Mouse (Mus musculus) embryonic facial prominence, embryonic 12.5 days (tissue): ENCODE measurements around the gene Atp5d. TPM values are rescaled to one million over a fixed set of nuclear protein-coding genes. Genes with fewer than 3 reads are reported as not detected.
"Not testable (repeated sequence)": the region's sequence is repeated elsewhere in the genome, so short reads cannot be mapped to it uniquely, and the experiment has no call there.

Experiments
- ATAC-seq: fragments of 200-750 bp; cut with Nextera tagmentation; 2 replicates; pipeline ENCODE4 v1.8.0; 2017; ENCODE audit not compliant: insufficient number of reproducible peaks, insufficient read depth, low FRiP score, low TSS enrichment
- H3K27ac ChIP-seq: fragments of 300-500 bp; sonication (generic); 2 replicates; pipeline ENCODE4 v1.5.1; 2016; ENCODE audit warnings: mild to moderate bottlenecking
- H3K27me3 ChIP-seq: fragments of 300-500 bp; sonication (generic); 2 replicates; pipeline ENCODE4 v1.6.1; 2016; ENCODE audit warnings: mild to moderate bottlenecking, moderate library complexity
- H3K36me3 ChIP-seq: fragments of 300-500 bp; sonication (generic); 2 replicates; pipeline ENCODE4 v1.6.1; 2016; ENCODE audit warnings: mild to moderate bottlenecking
- H3K4me1 ChIP-seq: fragments of 300-500 bp; sonication (generic); 2 replicates; pipeline ENCODE4 v1.6.1; 2016
- H3K4me2 ChIP-seq: fragments of 300-500 bp; sonication (generic); replicated peaks from 2 replicates; pipeline ENCODE4 v1.6.1; 2016; ENCODE audit warnings: mild to moderate bottlenecking, moderate library complexity
- H3K4me3 ChIP-seq: fragments of 300-500 bp; sonication (generic); 2 replicates; pipeline ENCODE4 v1.5.1; 2016; ENCODE audit warnings: mild to moderate bottlenecking
- H3K9ac ChIP-seq: fragments of 300-500 bp; sonication (generic); 2 replicates; pipeline ENCODE4 v1.6.1; 2016; ENCODE audit warnings: mild to moderate bottlenecking, moderate library complexity
- H3K9me3 ChIP-seq: fragments of 300-500 bp; sonication (generic); 2 replicates; pipeline ENCODE4 v1.6.1; 2016; ENCODE audit warnings: mild to moderate bottlenecking, moderate library complexity
- WGBS: fragments of 180-500 bp; shearing (Covaris S2); methylation state at CpG from one replicate; pipeline ENCODE4 v1.1.7; 2016; 5-methylcytosine and 5-hydroxymethylcytosine counted together
- polyA plus RNA-seq: library from polyadenylated mRNA; unstranded; fragments of >200 nt; fragmentation: Nextera tagmentation; extraction: Ambion mirVana; gene quantifications from 2 replicates; pipeline ENCODE4 v1.2.1, GENCODE M21; 2016

Atp5d gene
- polyA plus RNA-seq, 1 experiment from 2014 or later: 457 TPM

- no peak for ATAC-seq
- peaks cover 59% of the 10 kb centered on the region for H3K4me1 ChIP-seq
- H3K4me3 ChIP-seq: peak overlapping the region; percentile 33
- H3K9me3 ChIP-seq: no peaks in the 10 kb centered on the region
- H3K4me2 ChIP-seq: peak overlapping the region; percentile 81
- H3K9ac ChIP-seq: peak overlapping the region; percentile 42; the same call in 1 of the 2 replicates
- WGBS: 9% methylated on average over 44 of the region's 44 CpGs
- peak overlapping the region; percentile 47; the same call in 1 of the 2 replicates for H3K27ac ChIP-seq
- no peaks in the 10 kb centered on the region for H3K36me3 ChIP-seq
- H3K27me3 ChIP-seq: no peaks in the 10 kb centered on the region
Measured at GRCm38 (mm10) chr10:80164161-80164997, 25.9 kb downstream of the Atp5d start.

- WGBS: under 1% methylated on average over 17 of the region's 17 CpGs
- Histone ChIP-seq H3K9me3 (no peaks in the 10 kb centered on the region), H3K4me1 (peaks cover 59% of the 10 kb centered on the region), H3K4me3 (peak overlapping the region; percentile 33), H3K36me3 (peaks cover 3% of the 10 kb centered on the region), H3K4me2 (peak overlapping the region; percentile 81), H3K27me3 (no peaks in the 10 kb centered on the region), H3K9ac (peak overlapping the region; percentile 42; the same call in 1 of the 2 replicates), H3K27ac (peak overlapping the region; percentile 61; the same call in 1 of the 2 replicates)
- ATAC-seq: peak; percentile 31; the same call in 1 of the 2 replicates
Measured at GRCm38 (mm10) chr10:80164998-80165344, 26.5 kb downstream of the Atp5d start.

- 16% methylated on average over 20 of the region's 20 CpGs for WGBS
- Histone ChIP-seq H3K27ac (peak within 1 kb of the TSS; percentile 75), H3K4me3 (peak within 1 kb of the TSS; percentile 64), H3K9me3 (no peaks in the 10 kb centered on the region), H3K4me1 (peaks cover 58% of the 10 kb centered on the region), H3K27me3 (no peaks in the 10 kb centered on the region), H3K9ac (peak within 1 kb of the TSS; percentile 42), H3K4me2 (peak within 1 kb of the TSS; percentile 81), H3K36me3 (peaks cover 9% of the 10 kb centered on the region)
- no peak for ATAC-seq
Measured at GRCm38 (mm10) chr10:80165392-80166128, 27.1 kb downstream of the Atp5d start, which contains the start of gene Cirbp. TSS of gene Cirbp (plus strand) at chr10:80165985.

GRCm38 (mm10) chr10:80166136-80166535 is 27.7 kb downstream of the Atp5d start:
- H3K4me2 ChIP-seq: peak overlapping the region; percentile 81; the same call in 1 of the 2 replicates

GRCm38 (mm10) chr10:80167460-80168037 is 29.1 kb downstream of the Atp5d start:
- H3K9ac ChIP-seq: peak overlapping the region; percentile 94
- peak overlapping the region; percentile 64 for H3K4me3 ChIP-seq
- peaks cover 27% of the 10 kb centered on the region for H3K36me3 ChIP-seq
- H3K9me3 ChIP-seq: no peaks in the 10 kb centered on the region
- WGBS: under 1% methylated on average over 55 of the region's 55 CpGs
- peak overlapping the region; percentile 67 for H3K4me2 ChIP-seq
- H3K27ac ChIP-seq: peak overlapping the region; percentile 98
- no peaks in the 10 kb centered on the region for H3K27me3 ChIP-seq
- ATAC-seq: peak; percentile 78
- H3K4me1 ChIP-seq: peaks cover 47% of the 10 kb centered on the region

More at GRCm38 (mm10) chr10:80166136-80166535, 27.7 kb downstream of the Atp5d start:
- Histone ChIP-seq H3K4me3 (peak overlapping the region; percentile 12), H3K9ac (peak overlapping the region; percentile 31), H3K36me3 (peaks cover 14% of the 10 kb centered on the region), H3K4me1 (peaks cover 52% of the 10 kb centered on the region), H3K27ac (peak overlapping the region; percentile 61)
- not testable (repeated sequence) for H3K9me3 ChIP-seq, ATAC-seq, H3K27me3 ChIP-seq
- WGBS: 90% methylated on average over 4 of the region's 4 CpGs

GRCm38 (mm10) chr10:80168038-80168661 is 29.7 kb downstream of the Atp5d start:
- H3K36me3 ChIP-seq: peaks cover 27% of the 10 kb centered on the region
- peak overlapping the region; percentile 98 for H3K27ac ChIP-seq
- H3K9ac ChIP-seq: peak overlapping the region; percentile 94
- under 1% methylated on average over 48 of the region's 48 CpGs for WGBS
- H3K9me3 ChIP-seq: no peaks in the 10 kb centered on the region
- peak overlapping the region; percentile 67 for H3K4me2 ChIP-seq
- peaks cover 46% of the 10 kb centered on the region for H3K4me1 ChIP-seq
- peak overlapping the region; percentile 64 for H3K4me3 ChIP-seq
- no peak; the same call in 1 of the 2 replicates for ATAC-seq
- H3K27me3 ChIP-seq: no peaks in the 10 kb centered on the region

GRCm38 (mm10) chr10:80169070-80169469 is 30.6 kb downstream of the Atp5d start:
- peak overlapping the region; percentile 98; the same call in 1 of the 2 replicates for H3K27ac ChIP-seq
- peaks cover 27% of the 10 kb centered on the region for H3K36me3 ChIP-seq
- no peak for ATAC-seq
- 80% methylated on average over 1 of the region's 1 CpGs for WGBS
- peak overlapping the region; percentile 67 for H3K4me2 ChIP-seq
- H3K4me1 ChIP-seq: peaks cover 46% of the 10 kb centered on the region
- H3K9me3 ChIP-seq: no peaks in the 10 kb centered on the region
- H3K27me3 ChIP-seq: no peaks in the 10 kb centered on the region
- H3K4me3 ChIP-seq: peak overlapping the region; percentile 64
- peak overlapping the region; percentile 94 for H3K9ac ChIP-seq

- H3K4me3 ChIP-seq: no peak overlapping the region
- peaks cover 42% of the 10 kb centered on the region for H3K4me1 ChIP-seq
- ATAC-seq: no peak
- peaks cover 27% of the 10 kb centered on the region for H3K36me3 ChIP-seq
- no peak overlapping the region for H3K9ac ChIP-seq
- H3K27ac ChIP-seq: no peak overlapping the region
- H3K9me3 ChIP-seq: no peaks in the 10 kb centered on the region
- H3K27me3 ChIP-seq: no peaks in the 10 kb centered on the region
- WGBS: 92% methylated on average over 7 of the region's 7 CpGs
- no peak overlapping the region for H3K4me2 ChIP-seq
Measured at GRCm38 (mm10) chr10:80169651-80170050, 31.2 kb downstream of the Atp5d start.

GRCm38 (mm10) chr10:80170052-80170451 is 31.6 kb downstream of the Atp5d start:
- Histone ChIP-seq H3K27ac (no peak overlapping the region), H3K36me3 (peaks cover 27% of the 10 kb centered on the region), H3K27me3 (no peaks in the 10 kb centered on the region), H3K4me1 (peaks cover 46% of the 10 kb centered on the region), H3K4me3 (0 out of 2 replicates have a peak overlapping the region, but pooled peaks have one; percentile 2), H3K9ac (peak overlapping the region; percentile 10; the same call in 1 of the 2 replicates), H3K4me2 (no peak overlapping the region), H3K9me3 (no peaks in the 10 kb centered on the region)
- WGBS: 97% methylated on average over 16 of the region's 16 CpGs
- no peak for ATAC-seq

GRCm38 (mm10) chr10:80170601-80171021 is 32.2 kb downstream of the Atp5d start:
- no peak for ATAC-seq
- Histone ChIP-seq H3K9ac (0 out of 2 replicates have a peak overlapping the region, but pooled peaks have one; percentile 10), H3K27me3 (no peaks in the 10 kb centered on the region), H3K4me3 (0 out of 2 replicates have a peak overlapping the region, but pooled peaks have one; percentile 2), H3K9me3 (no peaks in the 10 kb centered on the region), H3K27ac (no peak overlapping the region), H3K4me2 (no peak overlapping the region), H3K36me3 (peaks cover 27% of the 10 kb centered on the region), H3K4me1 (peaks cover 41% of the 10 kb centered on the region)
- 96% methylated on average over 19 of the region's 19 CpGs for WGBS

GRCm38 (mm10) chr10:80171252-80171651 is 32.8 kb downstream of the Atp5d start:
- Histone ChIP-seq H3K4me3 (no peak overlapping the region), H3K4me1 (peaks cover 37% of the 10 kb centered on the region)
- no peak for ATAC-seq

More at GRCm38 (mm10) chr10:80171252-80171651, 32.8 kb downstream of the Atp5d start:
- 87% methylated on average over 15 of the region's 15 CpGs for WGBS
- H3K27ac ChIP-seq: peak overlapping the region; percentile 76; the same call in 1 of the 2 replicates
- no peaks in the 10 kb centered on the region for H3K27me3 ChIP-seq
- no peaks in the 10 kb centered on the region for H3K9me3 ChIP-seq
- H3K36me3 ChIP-seq: peaks cover 27% of the 10 kb centered on the region
- H3K4me2 ChIP-seq: no peak overlapping the region
- H3K9ac ChIP-seq: 0 out of 2 replicates have a peak overlapping the region, but pooled peaks have one; percentile 3
